ENCODE assay signal across 8 mouse cellular contexts in the genomic region with DNA sequence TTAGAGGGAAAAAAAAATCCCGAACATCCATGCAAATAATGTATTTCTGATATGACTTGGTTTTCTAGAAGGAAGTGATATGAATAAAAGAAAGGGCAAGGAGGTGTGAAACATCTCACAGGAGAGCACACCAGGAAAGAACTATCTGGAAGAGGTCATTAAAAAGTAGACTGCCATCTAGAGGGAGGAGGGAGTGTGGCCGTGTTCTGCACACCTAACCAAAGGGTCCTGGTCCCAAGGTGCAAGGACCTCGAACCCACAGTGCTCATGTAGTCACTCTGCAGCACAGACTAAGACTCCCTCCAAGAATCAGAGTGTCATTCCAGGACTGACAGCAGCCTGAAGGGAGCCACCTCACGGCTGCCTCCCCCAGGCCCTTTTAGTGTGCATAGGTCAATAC.
DNase-seq lines count a peak whose midpoint lies in the region; ATAC-seq lines count a peak whose summit lies in the region.

No protein-coding gene starts in this region.

- DNase-seq in adrenal gland, postnatal 10 days = peak; percentile 18
- no peak for DNase-seq in adrenal gland, adult 2 months
- peak; percentile 28 for DNase-seq in kidney, postnatal 10 days
- peak; percentile 23 for DNase-seq in brain, adult 2 months (ENCODE audit: low read depth, low spot score)
- no peak for DNase-seq in frontal cortex, postnatal 14 days (ENCODE audit: low spot score in 2 of 2)
- DNase-seq in cerebellum, postnatal 4 days (ENCODE audit: low spot score in 2 of 2) = no peak

- no peaks in the 10 kb centered on the region for H3K27me3 ChIP-seq in kidney, embryonic 16.5 days (ENCODE audit: insufficient read depth, low read length)
- no peaks in the 10 kb centered on the region for H3K27me3 ChIP-seq in stomach, embryonic 16.5 days (ENCODE audit: control insufficient read depth, insufficient read depth, low read length)

- WGBS in kidney, embryonic 16.5 days = 90% methylated on average over 4 of the region's 4 CpGs
- 76% methylated on average over 4 of the region's 4 CpGs for WGBS in stomach, embryonic 16.5 days

- H3K9me3 ChIP-seq in kidney, embryonic 16.5 days (ENCODE audit: low read length) = no peaks in the 10 kb centered on the region
- no peaks in the 10 kb centered on the region for H3K9me3 ChIP-seq in stomach, embryonic 16.5 days (replicated peaks; ENCODE audit: control insufficient read depth, low read length)

- no peak overlapping the region for H3K4me3 ChIP-seq in kidney, embryonic 16.5 days (ENCODE audit: low read length)
- no peak overlapping the region for H3K4me3 ChIP-seq in stomach, embryonic 16.5 days (replicated peaks; ENCODE audit: low read length)

- no peaks in the 10 kb centered on the region for H3K4me1 ChIP-seq in kidney, embryonic 16.5 days (ENCODE audit: insufficient read depth, low read length)
- peaks cover 2% of the 10 kb centered on the region for H3K4me1 ChIP-seq in stomach, embryonic 16.5 days (ENCODE audit: control insufficient read depth, insufficient read depth, low read length)

- H3K9ac ChIP-seq in kidney, embryonic 16.5 days (replicated peaks; ENCODE audit: low read length) = no peak overlapping the region
- no peak overlapping the region for H3K9ac ChIP-seq in stomach, embryonic 16.5 days (ENCODE audit: low read length)

- H3K4me2 ChIP-seq in kidney, embryonic 16.5 days (replicated peaks; ENCODE audit: low read depth, low read length) = no peak overlapping the region
- H3K4me2 ChIP-seq in stomach, embryonic 16.5 days (ENCODE audit: low read depth, low read length) = no peak overlapping the region

- no peaks in the 10 kb centered on the region for H3K36me3 ChIP-seq in kidney, embryonic 16.5 days (ENCODE audit: insufficient read depth, low read length)
- H3K36me3 ChIP-seq in stomach, embryonic 16.5 days (ENCODE audit: control insufficient read depth, insufficient read depth, low read length) = no peaks in the 10 kb centered on the region

- no peak overlapping the region for H3K27ac ChIP-seq in kidney, embryonic 16.5 days (ENCODE audit: low read length)
- H3K27ac ChIP-seq in stomach, embryonic 16.5 days (ENCODE audit: low read length) = no peak overlapping the region

- ATAC-seq in kidney, embryonic 16.5 days (ENCODE audit: low FRiP score, low TSS enrichment) = no peak
- ATAC-seq in stomach, embryonic 16.5 days (ENCODE audit: insufficient read depth, low FRiP score) = 0 out of 2 replicates have a peak, but pooled peaks have one; percentile 21

Comparison
In these comparisons a context has a peak if more than half of its experiments do, and no peak if none do; other contexts are left out.
1. DNase-seq: peak in adrenal gland, postnatal 10 days (single experiment), kidney, postnatal 10 days (single experiment) and brain, adult 2 months (single experiment); none in adrenal gland, adult 2 months (single experiment), frontal cortex, postnatal 14 days (0 of 2) and cerebellum, postnatal 4 days (0 of 2).